Mouse (Mus musculus): ENCODE results near the gene Polk.

The Polk gene

GRCm38 (mm10) chr13:96465315-96465714 is 77.1 kb downstream of the Polk start:
- in situ Hi-C loops (cut with MboI, MseI), result no loop called here

GRCm38 (mm10) chr13:96462644-96463043 is 79.7 kb downstream of the Polk start:
- in situ Hi-C loops (cut with MboI, MseI), result no loop called here

GRCm38 (mm10) chr13:96458606-96459005 is 83.8 kb downstream of the Polk start:
- in situ Hi-C loops (cut with MboI, MseI), result loop anchor here (10.0 kb wide), 1 partner anchor 244 kb away; no protein-coding TSS in a partner anchor

GRCm38 (mm10) chr13:96458018-96458417 is 84.4 kb downstream of the Polk start:
- in situ Hi-C loops (cut with MboI, MseI), result loop anchor here (10.0 kb wide), 1 partner anchor 243 kb away; no protein-coding TSS in a partner anchor

GRCm38 (mm10) chr13:96457566-96457965 is 84.8 kb downstream of the Polk start:
- in situ Hi-C loops (cut with MboI, MseI), result loop anchor here (10.0 kb wide), 1 partner anchor 243 kb away; no protein-coding TSS in a partner anchor

- in situ Hi-C loops (cut with MboI, MseI), result loop anchor here (10.0 kb wide), 1 partner anchor 239 kb away; no protein-coding TSS in a partner anchor
Observed at GRCm38 (mm10) chr13:96454288-96454687, 88.1 kb downstream of the Polk start.

- in situ Hi-C loops (cut with MboI, MseI), result loop anchor here (10.0 kb wide), 1 partner anchor 238 kb away; no protein-coding TSS in a partner anchor
Observed at GRCm38 (mm10) chr13:96452621-96453020, 89.8 kb downstream of the Polk start.

- in situ Hi-C loops (cut with MboI, MseI), result loop anchor here (10.0 kb wide), 1 partner anchor 237 kb away; no protein-coding TSS in a partner anchor
Observed at GRCm38 (mm10) chr13:96451386-96452140, 90.8 kb downstream of the Polk start.

- in situ Hi-C loops (cut with MboI, MseI), result loop anchor here (10.0 kb wide), 1 partner anchor 236 kb away; no protein-coding TSS in a partner anchor
Observed at GRCm38 (mm10) chr13:96450869-96451268, 91.5 kb downstream of the Polk start.

GRCm38 (mm10) chr13:96450205-96450856 is 92.0 kb downstream of the Polk start:
- in situ Hi-C loops (cut with MboI, MseI), result loop anchor here (10.0 kb wide), 1 partner anchor 236 kb away; no protein-coding TSS in a partner anchor

- in situ Hi-C loops (cut with MboI, MseI), result no loop called here
Observed at GRCm38 (mm10) chr13:96440436-96440835, 101.9 kb downstream of the Polk start.

- in situ Hi-C loops (cut with MboI, MseI), result no loop called here
Observed at GRCm38 (mm10) chr13:96436921-96437320, 105.5 kb downstream of the Polk start.

- in situ Hi-C loops (cut with MboI, MseI), result no loop called here
Observed at GRCm38 (mm10) chr13:96435793-96436192, 106.6 kb downstream of the Polk start.

- in situ Hi-C loops (cut with MboI, MseI), result loop anchor here (5.0 kb wide), 1 partner anchor 157 kb away; no protein-coding TSS in a partner anchor
Observed at GRCm38 (mm10) chr13:96434899-96435331, 107.5 kb downstream of the Polk start.

- in situ Hi-C loops (cut with MboI, MseI), result loop anchor here (5.0 kb wide), 1 partner anchor 159 kb away; no protein-coding TSS in a partner anchor
Observed at GRCm38 (mm10) chr13:96433648-96434190, 108.7 kb downstream of the Polk start.

- in situ Hi-C loops (cut with MboI, MseI), result loop anchor here (5.0 kb wide), 1 partner anchor 159 kb away; no protein-coding TSS in a partner anchor
Observed at GRCm38 (mm10) chr13:96433041-96433440, 109.3 kb downstream of the Polk start.

GRCm38 (mm10) chr13:96432376-96432811 is 110.0 kb downstream of the Polk start:
- in situ Hi-C loops (cut with MboI, MseI), result loop anchor here (5.0 kb wide), 1 partner anchor 160 kb away; no protein-coding TSS in a partner anchor

- in situ Hi-C loops (cut with MboI, MseI), result loop anchor here (5.0 kb wide), 1 partner anchor 161 kb away; no protein-coding TSS in a partner anchor
Observed at GRCm38 (mm10) chr13:96431595-96432156, 110.7 kb downstream of the Polk start.

Data from T-helper 1 cell (primary cell).